Mouse (Mus musculus): ENCODE data around the gene Mob1a.
A peak's percentile ranks its signal among the peaks of the same experiment; 100 is the strongest.
"Not testable (repeated sequence)": the region's sequence is repeated elsewhere in the genome, so short reads cannot be mapped to it uniquely, and the experiment has no call there.

Gene Mob1a

DNA sequence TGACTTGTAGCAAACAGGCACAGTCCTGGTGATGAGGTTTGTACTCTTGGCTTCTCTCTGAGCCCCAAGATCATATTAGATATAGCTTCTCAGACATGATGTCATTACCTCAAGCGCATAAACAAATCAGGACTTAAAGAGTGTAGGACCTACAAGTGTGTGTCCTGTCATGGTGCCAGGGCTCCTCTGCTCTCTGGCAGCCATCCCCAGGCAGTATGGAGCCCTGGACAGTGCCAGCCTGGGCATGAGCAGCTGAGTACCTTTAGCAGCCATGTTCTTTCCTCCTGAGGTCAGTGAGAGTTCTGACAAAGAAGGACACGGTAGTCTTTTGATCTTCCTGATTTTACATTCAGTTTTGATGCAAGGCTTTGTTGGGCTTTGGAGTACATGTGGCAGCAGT is 17.1 kb downstream of the Mob1a start:
- DNase-seq: no peak

GRCm38 (mm10) chr6:83345285-83345684 is 19.5 kb downstream of the Mob1a start:
- not testable (repeated sequence) for DNase-seq

- DNase-seq: no peak
Measured at GRCm38 (mm10) chr6:83347916-83348315, 22.1 kb downstream of the Mob1a start.

DNA sequence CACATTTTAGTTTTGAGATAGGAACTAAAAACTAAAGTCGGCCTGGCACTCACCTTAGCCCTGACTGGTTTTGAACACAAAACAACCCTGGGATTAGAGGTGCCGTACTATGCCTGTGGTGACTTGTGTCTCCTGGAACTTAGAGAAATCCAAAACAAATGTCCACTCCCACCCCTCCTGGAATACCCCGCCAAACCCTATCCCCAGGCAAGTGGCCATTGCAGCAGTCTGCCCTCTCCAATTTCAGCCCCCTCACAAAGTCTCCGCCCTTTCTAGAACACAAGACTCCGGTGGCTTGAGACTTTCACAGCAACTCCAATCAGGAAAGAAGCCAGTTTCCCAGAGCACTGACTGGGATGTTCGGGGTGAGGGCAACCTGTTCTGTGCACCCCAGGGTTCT is 23.1 kb downstream of the Mob1a start, which contains the start of gene Bola3:
Bola3 (plus strand) TSS at position 275 of the 400 bp plus-strand sequence.
- no peak for DNase-seq

- peak; percentile 95 to 96 for DNase-seq
Measured at GRCm38 (mm10) chr6:83349274-83349958, 23.6 kb downstream of the Mob1a start.

- DNase-seq: no peak
Measured at GRCm38 (mm10) chr6:83350172-83350571, 24.4 kb downstream of the Mob1a start.

DNA sequence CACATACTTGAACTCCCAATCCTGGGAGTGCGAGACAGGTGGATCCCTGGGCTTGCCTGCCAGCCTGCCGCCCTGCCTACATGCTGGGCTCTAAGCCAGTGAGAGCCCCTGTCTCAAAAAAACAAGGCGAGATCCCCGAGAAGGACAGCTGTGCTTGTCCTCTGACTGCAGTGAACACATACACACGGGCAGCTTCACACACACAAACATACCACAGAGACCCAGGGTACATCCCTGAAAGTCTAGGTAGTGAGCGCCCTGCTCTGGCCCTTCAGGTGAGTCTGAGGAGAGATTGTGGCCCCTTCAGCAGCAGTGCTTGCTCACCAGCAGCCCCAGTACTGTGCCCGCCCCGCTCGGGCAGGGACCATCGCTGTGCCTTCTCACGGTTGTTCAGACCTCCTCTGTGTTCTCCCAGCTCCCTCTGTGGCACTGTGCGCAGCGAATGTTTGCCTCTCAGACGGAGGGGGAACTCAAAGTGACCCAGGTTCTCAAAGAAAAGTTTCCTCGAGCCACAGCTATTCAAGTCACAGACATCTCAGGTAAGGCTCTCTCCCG is 25.1 kb downstream of the Mob1a start:
- DNase-seq: no peak

GRCm38 (mm10) chr6:83351490-83352160 is 25.8 kb downstream of the Mob1a start:
- no peak for DNase-seq

DNA sequence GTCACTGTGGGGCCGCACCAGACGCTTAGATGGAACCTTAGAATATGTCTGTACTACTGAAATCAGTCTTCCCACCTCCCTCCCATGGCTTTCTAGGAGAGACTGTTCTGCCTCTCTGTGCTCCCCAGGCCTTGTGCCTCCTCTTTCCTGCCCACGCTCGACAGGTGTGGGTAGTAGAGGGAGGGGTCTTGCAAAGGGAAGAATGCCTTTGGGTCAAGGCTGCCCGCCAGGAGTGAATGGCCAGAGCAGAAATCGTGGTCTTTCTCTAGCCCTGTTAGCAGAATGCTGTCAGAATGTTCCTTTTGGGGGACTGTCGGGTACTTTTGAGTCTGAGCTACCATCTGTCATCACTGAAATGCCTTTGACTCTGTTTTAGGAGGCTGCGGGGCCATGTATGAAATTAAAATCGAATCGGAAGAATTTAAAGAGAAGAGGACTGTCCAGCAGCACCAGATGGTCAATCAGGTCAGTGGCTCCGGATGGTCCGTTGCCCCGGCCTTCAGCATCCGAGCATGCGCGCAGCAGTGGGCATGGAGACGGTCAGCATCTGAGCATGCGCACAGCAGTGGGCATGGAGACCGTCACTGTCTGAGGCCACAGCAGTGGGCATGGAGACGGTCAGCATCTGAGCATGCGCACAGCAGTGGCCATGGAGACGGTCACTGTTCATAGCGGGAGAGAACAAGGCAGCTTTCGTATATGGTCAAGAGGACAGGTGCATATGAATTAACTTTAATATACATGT is 27.0 kb downstream of the Mob1a start:
- no peak for DNase-seq

DNA sequence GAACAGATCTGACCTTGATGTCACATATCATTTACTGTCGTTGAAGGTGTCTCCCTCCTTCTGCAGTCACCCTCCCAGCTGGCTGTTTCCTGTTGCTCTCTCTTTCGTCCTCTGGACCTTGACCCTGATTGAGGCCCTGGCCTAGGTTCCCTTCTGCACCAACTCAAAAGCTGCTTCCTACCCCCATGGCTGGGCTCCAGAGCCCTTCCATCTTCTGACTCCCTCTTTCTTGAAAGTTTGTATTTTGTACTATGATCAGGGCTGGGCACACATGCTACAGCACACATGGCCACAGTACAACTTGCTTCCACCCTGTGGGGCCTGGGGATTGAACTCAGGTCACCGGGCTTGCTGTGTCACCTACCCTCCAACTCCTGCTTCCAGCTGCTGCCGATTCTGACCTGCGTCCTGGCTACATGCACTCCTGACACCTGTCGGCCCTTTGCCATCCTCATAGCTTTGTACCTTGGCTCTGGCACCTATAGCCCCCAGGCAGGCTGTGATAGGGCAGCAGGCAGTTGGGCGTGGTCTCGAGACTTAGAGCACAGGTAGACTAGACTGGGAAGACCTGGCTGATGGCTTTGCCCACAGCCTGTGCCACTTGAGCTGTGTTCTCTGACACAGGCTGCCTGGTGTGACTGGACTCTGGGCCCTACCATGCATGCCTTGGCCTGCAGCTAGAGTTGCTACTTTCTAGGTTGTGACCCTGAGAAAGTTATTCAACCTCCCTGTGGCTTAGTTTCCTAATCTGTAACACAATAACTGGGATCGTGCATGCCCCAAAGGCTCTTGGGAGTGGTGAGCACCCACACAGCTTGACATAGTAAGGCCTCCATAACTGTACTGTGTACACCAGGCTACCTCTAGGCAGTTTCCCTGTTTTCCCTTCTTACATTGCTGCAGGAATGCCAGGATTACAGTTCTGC is 29.3 kb downstream of the Mob1a start:
- no peak for DNase-seq

DNA sequence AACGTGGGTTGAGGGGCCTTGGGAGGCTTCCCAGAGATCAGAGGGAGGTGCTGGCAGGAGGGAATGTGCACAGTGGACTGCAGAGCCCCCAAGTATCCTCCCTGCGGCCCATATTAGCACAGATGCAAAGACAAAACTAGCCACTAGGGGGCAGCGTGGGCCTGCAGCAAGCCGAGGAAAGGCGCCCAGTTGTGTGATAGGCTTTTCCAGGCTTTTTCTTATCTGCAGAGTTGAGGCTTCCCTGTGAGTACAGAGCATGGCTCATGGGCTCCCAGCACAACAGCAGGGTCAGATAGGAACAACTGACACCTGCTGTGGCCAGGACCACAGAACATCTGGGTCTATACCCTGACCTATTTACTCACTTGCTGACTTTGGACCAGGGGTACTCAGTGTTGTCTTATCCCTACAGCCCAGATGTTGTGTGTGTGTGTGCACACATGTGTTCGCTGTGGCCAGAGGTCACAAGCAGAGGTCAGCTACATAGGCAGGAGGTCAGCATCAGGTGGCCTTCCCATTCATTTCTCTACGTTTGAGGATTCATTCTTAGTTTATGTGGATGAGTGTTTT is 30.8 kb downstream of the Mob1a start:
- peak; percentile 91 for DNase-seq

DNA sequence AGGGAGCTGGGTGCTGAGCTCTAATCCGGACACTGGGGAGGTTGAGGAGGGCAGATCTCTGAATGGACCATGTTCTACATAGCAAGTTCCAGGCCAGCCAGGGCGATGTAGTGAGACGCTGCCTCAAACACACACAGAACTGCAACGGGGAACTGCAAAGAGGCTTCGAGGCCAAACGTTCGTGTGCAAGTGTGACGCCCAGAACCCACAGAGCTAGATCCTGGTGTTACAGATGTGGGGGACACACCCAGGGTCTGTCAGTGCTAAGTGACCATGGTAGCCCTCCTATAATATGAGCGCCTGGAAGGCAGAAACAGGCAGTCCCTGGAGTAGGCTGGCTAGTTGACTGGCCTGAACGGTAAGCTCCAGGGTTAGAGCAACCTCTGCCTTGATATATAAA is 31.6 kb downstream of the Mob1a start:
- DNase-seq: no peak

DNA sequence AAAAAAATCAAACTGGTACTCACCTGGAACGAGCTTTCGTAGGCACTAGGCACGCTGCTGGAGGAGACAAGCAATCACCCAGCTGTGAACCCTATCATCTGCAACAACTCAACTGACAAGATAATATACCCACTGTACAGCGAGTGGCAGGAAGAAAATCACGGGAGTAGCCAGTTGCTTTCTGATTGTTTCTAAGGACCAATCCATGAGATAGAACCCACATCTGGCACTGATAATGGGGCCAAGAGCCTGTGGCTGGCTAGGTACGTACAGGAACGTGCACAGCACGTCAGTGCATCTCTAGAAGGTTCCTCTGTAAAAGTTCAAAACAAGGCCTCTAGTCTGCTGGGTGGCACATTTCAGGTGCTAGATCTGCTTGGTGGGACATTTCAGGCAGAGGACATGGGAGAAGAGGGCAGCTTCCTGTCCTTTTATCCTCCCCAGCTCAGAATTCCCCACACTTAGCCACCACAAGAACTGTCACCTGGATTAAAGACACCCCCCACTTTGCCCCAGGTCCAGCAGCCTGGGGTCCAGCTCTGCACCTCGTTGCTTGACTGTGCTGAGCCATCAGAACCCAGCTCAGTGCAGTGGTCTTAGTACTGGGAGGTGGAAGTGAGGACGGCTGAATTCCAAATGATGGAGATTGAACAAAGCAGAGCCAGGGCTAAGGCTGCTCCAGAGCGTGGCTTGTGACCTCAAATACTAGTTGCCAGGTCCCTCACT is 35.9 kb downstream of the Mob1a start:
- no peak for DNase-seq

DNA sequence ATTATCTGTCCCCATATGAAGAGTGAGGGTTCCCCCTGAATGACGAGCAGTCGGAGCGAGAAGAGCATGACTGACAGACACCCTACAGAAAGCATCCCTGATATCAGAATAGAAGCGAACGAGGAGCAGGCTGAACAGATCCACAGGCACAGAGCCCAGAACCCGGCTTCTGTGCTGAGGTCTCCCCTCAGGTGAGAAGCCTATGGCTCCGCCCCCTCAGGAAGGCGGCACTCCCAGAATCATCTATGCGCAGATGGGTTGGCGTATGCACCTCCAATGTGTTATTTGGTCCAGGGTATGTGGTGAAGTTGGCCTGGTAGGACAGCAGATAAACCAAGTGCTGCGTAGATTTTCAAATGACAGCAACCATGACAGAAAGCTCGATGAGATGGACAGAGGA is 37.3 kb downstream of the Mob1a start:
- no peak for DNase-seq

DNA sequence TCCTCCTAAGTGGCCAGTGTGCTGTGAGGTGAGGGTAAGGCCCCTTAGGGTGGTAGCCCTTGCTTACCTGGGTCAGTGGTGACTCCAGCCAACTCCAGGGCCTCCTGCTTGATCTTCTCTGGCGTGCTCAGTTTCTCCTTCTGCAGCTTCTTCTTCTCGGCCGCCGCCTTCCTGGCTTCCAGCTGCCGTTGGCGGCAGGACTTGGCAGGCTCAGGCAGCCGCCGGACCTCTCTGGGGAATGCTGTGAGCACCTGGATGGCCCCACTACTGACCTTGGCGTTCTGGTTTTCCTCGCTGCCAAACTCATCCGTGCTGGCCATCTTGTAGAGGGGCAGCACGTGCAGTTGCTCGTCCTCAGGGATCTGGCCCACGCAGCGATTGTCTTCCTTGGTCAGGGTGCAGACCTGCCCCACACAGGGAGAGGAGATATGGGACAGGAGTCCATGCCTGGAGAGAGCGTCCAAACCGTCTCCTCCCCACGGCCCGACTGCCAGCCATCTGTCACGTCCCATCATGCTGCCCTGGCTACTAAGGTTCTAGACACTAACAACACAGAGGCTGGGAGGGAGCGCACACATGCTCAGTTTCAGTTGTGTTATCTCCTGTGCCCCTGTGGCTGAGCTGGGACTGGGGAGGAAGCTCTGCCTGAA is 44.6 kb downstream of the Mob1a start:
- no peak for DNase-seq

DNA sequence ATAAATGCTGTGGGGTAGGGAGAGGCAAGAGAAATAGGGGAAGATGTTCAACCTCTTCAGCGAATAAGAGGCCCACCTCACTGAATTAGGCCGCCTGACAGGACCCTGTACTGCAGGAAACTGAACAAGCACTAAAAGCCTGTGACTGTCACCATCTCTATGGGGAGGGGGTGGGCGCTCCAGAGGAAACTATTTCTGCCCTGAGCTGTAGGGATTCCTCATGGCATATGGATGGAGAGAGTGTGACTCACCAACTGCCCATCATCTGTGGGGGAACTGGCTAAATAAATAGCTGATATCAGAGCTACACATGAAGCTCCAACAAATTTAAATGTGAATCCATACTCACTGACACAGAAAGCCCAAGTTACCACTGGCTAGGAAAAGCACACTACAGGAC is 45.5 kb downstream of the Mob1a start:
- no peak for DNase-seq

DNA sequence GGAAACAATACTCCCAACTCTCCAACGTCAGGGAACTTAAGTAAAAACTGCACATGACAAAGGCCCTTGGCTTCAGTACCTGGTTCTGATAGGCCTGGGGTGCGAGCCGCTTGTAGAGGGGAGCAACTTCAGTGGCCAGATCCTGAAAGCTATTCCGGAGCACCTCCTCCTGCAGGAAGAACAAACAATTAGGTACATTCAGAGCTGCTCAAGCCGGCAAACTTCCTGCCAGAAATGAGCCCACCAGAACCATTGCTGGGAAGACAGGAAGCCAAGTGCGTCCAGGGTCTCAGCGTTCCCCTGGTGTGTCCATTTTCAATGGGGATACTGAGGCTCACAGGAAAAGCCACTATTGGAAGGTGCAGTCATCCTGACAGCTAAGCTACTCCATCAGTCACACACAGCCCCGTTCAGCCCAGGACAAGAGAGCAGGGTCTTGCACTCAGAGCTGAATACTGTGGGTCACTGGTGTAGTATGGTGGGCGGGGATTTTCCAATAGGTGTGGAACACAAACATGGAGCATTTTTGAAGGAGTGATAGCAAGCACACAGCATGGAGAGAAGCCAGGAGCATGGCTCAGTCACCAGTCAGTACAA is 48.0 kb downstream of the Mob1a start:
- no peak for DNase-seq

DNA sequence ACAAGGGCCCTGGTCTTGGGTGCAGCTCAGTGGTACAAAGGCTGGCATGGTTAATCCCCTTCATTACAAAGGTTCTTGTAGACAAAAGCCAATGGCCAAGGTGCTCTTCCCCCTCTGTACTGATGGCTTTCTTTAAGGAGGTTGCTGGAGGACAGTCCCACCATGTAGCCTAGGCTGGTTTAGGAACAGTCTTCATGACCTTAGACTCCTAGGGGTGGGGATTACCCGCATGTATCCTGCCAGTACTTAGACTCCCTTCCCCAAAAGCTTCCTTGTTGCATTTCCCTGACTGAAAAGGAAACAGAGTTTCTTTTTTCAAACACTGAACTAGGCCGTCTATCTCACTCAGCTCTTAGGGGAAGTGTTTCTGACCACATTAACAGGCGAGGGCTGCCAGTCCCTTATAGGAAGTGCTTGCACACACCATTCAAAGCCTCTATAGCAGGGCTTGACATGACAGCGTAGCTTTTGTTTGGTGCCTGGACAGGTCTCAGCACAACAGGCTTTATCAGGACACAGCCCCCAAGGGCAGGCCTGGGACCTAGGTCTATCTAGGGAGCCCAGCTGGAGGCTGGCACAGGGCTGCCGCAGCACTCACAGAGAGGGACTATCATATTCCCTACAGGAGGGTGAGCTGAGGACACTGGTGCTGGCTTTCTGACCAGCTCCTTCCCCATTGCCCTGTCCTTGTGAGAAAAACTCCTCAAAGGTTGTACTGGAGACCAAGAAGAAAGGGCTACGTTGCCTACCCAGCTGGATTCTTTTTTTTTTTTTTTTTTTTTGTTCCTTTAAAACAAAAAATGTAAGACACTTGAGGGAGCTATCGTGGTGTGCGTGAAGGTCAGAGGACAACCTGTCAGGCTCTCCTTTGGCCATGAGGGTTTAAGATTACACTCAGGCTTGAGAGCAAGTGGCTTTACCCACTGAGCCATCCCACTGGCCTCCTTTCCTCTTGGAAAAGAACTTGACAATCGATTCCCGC is 56.0 kb downstream of the Mob1a start:
- no peak for DNase-seq

GRCm38 (mm10) chr6:83385569-83386090 is 59.8 kb downstream of the Mob1a start:
- no peak for DNase-seq
